Mouse (Mus musculus) layer of hippocampus, postnatal 10 days (tissue): ENCODE data around the gene Ttc16. TPM values are rescaled to one million over a fixed set of nuclear protein-coding genes. Genes with fewer than 3 reads are reported as not detected.
A peak's percentile ranks its signal among the peaks of the same experiment; 100 is the strongest.

Experiments used
- DNase-seq, 2 experiments: peaks; one replicate each; pipeline ENCODE4 v3.0.0; 2021; ENCODE audit warnings: low spot score in 2 of 2
- total RNA-seq, 2 experiments: library from RNA; stranded (reverse); gene quantifications; 2 replicates each; pipeline ENCODE4 v1.2.3; 2021

Gene Ttc16
- total RNA-seq, 2 experiments from 2014 or later: 0.71 to 0.94 TPM

DNA sequence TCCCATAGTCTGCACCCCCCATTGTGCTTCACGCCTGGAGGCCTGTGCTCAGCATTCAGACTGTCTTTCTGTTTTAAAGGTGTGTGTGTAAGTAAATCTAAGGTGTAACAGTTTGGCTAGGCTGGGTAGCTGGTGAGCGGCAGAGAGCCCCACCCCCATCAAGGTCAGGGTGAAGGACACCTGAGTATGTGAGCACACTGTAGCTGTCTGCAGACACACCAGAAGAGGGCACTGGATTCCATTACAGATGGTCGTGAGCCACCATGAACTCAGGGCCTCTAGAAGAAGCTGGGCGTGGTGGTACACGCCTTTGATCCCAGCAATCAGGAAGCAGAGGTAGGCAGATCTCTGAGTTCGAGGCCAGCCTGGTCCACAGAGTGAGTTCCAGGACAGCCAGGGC lies 6.3 kb upstream of the Ttc16 start:
- no peak for DNase-seq

DNA sequence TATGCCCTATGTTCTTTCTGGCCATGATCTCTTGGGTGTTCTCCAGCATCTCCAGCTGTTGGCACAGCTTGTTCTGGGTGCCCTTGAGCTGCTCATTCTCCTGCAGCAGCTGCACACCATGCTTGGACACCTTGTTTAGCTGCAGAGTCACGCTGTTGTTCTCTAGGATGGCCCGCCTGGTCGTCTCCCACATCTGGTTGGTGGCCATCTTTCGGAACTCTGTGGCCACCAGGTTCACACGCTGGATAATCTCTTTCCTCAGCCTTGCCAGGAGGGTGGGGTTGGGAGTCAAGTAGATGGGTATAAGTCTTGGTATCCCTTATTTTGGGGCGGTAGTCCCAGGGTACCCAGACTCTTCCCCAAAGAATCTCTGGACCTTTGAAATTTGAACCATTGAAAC lies 4.3 kb upstream of the Ttc16 start:
- DNase-seq: no peak

DNA sequence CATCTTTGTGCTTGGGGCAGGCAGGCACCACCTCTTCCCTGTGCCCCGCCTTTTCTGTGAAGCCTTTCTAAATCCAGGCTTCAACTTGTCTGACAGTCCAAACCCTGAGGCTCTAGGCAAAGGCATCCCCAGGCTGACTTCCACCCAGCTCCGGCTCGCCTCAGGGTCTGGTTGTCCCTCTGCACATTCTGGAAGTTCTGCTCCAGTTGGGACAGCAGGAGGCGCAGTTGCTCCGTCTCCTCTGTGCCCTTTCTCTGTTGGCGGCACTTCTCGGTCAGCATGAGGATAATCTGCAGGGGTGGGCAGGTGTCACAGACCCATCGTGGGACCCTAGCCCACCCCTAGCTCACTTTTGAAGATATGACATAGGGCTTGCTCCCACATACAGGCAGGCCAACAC lies 3.7 kb upstream of the Ttc16 start:
- peak; percentile 71 to 74 for DNase-seq

DNA sequence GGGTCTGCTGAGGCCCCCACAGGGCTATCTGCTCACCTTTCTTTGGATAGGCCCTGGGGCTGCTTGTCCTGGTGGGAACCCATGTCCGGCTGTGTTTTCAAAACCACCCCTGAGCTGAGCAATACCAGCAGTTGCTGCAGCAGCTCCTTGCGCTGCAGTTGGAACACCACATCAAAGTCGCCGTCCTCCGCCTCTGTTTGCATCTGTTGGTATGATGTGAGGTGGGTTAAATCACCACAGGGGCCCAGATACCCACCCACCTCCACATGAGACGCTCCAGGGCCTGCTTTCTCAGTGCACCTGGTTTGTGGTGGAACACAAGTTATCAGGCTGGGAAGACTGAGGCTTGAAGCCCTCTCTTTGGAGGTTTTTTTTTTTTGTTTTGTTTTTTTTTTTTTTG lies 2.6 kb upstream of the Ttc16 start:
- no peak for DNase-seq

DNA sequence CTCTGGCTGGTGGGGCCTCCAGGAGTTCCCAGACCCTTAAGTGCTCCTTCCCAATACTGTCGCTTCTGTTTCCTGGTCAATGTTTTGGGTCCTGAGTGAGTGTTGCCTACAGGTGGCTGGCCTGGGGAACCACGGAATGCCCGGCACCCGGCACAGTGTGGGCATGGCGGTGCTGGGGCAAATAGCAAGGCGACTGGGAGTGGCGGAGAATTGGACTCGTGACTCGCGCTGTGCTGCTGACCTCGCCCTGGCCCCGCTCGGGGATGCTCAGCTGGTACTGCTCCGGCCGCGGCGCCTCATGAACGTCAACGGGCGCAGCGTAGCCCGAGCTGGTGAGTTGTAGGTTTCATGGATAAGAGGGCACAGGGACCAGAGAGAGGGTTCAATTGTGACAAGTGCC lies 759 bp upstream of the Ttc16 start:
- DNase-seq: no peak

DNA sequence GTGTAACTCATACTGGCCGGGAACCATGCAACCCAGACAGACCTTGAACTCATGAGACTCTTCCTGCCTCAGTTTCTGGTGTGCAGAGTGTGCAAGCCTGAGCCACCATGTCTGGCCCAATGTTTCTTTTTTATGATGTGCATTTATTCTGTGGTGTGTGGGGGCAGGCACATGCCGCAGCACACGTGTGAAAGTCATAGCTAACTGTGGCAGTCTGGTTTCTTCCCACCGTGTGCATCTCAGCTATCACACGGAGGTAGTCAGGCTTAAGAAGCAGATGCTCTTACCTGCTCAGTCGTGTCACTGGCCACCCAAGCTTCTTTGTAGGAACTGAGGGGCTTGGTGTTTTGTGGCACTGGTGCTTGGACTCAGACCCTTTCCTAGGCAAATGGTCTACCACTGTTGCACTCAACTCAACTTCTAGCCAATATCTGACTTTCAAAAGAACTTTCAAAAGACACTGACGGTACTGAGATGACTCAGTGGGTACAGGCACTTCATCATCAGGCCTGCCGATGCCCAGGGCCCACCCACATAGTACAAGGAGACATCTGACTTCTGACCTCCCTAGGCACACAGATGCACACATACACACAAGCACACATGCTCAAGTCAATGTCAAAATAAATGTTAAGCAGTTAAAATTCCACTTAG lies 2.7 kb downstream of the Ttc16 start:
- DNase-seq: no peak

DNA sequence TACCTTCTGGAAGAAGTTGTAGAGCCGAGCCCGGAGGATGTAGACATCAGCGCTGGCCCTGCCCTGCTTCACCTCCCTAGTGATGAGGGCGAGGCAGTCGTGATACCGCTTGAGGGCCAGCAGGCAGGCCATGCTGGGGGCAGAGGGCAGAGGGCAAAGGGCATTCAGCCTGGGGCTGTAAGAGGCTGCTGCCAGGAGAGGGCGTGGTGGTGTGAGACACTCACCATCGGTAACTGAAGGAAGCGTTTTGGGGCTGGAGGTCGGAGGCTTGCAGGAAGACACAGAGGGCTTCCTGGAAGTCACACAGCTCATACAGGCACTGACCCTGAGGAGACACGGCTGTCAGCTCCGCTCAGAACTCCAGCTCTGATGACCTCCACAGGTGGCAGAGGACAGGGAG lies 3.5 kb downstream of the Ttc16 start:
- DNase-seq: no peak

DNA sequence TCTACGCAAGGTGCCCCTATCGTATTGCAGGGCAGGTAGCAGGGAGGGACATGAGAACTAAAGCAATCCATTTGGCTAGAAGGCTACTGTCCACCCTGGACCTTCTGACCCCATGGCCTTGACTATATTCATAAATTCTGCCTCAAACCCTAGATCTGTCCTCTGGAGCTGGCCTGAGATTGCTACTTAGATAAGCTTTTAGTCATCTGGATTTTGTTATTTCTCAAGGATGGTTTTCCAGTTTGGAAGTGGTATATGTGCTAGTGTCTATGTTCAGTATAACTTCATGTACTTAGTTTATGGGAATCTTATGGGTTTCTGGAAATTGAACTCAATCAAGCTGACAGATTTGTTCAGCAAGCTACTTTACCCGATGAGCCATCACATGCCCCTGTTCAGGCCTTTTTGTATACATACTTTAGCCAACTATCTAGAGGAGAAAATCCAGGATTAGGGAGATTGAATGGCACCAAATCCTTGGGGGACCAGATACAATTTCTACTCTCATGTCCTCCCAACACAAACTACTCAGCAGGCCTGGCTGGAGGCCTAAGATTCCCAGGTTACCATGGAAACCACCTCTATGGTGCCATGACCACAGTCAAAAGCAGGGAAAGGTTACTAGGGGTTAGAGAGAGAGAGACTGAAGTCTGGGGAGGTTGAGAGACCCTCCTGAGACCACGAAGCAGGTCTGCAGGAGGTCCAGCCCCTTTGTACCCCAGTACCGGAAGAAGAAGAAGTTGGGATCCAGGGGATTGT lies 5.9 kb downstream of the Ttc16 start:
- no peak for DNase-seq

DNA sequence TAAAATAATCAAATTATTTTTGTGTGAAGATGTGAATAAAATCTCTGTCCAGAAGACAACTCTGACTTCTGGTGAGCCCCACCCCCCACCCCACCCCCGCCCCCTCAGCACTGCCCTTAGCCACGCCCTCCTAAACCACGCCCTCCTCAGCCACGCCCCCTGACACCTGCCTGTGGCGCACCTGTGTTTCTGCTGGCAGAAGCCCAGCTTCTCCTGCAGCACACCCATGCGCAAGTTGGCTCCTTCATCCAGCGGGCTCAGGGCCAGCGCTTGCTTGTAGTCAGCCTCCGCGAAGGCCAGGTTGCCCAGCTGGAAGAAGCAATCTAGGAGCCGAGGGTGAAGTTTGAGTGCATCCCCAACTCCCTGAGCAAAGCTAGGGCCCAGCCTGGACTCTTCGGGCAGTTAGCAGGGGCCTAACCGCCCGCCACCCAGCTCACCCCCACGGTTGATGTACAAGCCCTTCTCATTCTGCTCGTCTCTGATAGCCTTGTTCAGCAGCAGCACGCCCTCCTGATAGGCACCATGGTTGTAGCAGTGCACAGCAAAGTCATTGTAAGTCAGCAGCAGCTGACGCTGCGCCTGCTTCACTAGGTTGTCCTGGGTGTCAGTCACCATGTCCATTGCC lies 6.7 kb downstream of the Ttc16 start:
- no peak for DNase-seq

DNA sequence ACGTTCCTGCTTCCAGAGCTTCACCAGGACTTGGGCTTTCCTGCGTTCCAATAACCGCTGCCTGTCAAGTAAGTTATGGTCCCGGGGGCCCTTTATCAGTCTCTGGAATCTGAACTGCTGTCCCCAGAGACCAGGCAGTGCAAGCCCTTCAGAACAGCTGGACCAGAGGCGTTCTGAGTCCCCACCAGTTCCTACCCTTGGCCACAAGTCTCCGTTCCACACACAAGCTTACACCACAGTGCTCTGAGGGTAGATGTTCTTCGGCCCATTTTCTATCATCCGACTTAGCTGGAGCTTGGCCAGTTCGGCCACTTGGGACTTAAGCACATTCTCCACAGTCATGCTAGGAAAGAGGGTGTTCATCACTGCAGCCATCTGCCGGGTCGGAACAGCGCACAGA lies 8.2 kb downstream of the Ttc16 start:
- no peak for DNase-seq

DNA sequence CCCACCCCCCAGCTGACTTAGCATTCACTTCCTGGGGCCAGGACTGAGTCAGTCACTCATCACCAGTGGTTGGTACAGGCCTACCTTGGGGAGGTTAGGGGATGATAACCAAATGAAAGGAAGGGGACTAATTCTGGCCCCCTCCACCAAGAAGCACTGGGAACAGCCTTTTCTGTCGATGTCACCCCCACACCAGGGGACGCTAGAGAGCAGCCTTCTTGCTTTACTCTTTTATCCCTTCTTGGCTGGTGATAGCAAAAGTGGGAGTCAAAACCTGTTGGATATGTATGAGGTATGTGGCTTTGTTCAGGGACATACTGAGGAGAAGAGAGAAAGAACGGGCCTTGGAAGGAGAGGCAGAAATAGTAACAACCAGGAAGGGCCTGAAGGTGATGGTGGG lies 12.1 kb downstream of the Ttc16 start:
- DNase-seq: no peak

DNA sequence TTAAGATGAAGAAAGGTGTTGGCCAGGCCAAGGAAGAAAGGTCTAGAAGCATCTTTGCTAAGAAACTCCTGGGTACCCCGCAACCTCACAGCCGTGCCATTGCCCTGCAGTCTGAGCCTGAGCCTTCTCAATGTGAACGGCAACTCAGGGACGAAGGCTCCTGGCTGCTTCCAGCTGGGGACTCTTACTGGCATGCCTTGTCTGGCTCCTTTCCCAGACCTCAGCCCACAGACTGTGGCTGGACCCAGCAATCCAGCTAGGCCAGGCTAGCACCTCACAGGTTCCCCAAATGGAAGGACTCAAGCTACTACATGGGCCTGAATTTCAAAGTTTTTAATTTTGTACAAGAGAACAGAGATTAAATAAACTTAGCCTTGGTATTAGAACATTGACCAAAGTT lies 13.6 kb downstream of the Ttc16 start:
- no peak for DNase-seq

DNA sequence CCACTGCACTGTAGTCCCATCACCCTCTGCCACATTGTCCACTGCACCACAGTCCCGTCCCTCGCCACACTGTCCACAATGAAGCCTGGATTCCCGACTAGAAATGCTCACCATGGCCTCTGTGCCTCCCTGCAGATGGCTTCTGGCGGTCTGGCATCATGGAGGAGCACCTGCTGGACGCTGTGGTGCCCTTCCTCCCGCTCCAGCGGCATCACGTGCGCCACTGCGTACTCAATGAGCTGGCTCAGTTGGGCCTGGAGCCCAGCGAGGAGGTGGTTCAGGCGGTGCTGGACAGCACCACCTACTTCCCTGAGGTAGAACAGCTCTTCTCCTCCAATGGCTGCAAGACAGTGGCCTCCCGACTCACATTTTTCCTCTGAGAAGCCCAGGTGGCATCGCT lies 14.1 kb downstream of the Ttc16 start:
- no peak for DNase-seq

DNA sequence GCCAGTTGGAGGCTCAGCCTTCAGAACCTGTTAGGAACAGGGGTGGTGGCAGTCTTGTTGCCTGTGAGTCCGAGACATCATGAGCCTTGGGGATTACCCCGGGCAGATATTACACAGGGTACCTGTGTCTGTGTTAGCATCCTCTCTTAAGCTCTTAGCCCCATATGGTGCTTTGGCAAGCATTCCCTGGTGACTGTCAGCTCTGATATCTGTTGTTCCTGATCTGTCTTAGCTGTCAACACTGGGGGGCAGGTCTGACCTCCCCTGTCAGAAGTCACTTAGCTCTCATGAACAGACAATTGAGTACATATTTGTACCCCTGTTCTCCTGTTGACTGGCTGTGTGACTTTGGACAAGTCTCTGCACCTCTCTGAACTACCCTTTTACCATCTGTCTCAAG lies 16.4 kb downstream of the Ttc16 start:
- DNase-seq: no peak

DNA sequence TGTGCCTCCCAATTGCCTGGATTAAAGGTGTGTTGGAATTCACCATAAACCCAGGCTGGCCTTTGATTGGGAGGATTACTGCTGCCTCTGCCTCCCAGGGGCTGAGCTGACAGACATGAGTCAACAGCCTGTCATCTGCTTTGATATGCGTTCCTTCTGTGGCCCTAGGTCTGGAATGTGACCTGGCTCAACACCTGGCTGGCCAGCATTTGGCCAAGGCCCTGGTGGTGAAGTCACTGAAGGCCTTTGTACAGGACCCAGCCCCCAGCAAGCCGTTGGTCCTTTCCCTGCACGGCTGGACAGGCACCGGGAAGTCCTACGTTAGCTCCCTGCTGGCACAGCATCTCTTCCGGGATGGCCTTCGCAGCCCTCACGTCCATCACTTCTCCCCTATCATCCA lies 16.9 kb downstream of the Ttc16 start:
- no peak for DNase-seq

DNA sequence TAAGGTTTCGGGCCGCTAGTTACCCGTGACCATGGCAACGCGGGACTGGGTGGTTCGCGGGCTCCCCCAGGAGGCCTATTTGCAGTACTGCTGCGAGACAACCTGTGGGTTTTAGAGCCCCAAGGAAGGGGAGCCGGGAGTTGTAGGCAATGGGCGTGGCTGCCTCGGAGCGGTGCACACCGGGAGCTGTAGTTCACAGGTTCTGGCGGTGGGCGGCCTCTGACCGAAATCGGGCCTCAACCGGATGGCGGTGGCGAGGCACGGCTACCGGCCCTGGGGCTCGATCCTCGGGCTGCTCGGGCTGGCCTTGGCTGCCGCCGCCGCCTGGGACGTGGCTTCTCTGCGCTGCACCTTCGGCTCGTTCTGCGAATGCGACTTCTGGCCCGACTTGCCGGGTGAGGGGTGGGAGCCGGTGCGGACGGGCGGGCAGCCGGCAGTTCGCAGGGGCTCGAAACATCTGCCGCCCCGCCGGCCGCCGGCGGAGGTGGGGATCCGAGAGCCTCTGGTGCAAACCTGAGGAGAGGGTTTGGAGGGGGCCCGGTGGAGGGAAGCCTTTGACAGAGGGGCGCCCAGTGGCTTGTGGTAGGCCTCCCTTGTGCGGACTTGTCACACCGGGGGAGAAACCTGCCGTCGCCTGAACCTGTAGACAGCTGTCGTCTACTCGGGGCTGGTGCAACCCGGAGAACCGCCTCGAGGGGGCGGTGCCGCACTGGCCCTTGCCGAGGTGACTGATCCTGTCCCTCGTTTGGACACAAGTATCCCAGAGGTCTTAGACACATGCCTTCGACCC lies 18.2 kb downstream of the Ttc16 start, which contains the start of gene Tor2a:
Gene Tor2a (plus strand): TSS at position 179 of the 790 bp plus-strand sequence.
- DNase-seq: peak; percentile 97

DNA sequence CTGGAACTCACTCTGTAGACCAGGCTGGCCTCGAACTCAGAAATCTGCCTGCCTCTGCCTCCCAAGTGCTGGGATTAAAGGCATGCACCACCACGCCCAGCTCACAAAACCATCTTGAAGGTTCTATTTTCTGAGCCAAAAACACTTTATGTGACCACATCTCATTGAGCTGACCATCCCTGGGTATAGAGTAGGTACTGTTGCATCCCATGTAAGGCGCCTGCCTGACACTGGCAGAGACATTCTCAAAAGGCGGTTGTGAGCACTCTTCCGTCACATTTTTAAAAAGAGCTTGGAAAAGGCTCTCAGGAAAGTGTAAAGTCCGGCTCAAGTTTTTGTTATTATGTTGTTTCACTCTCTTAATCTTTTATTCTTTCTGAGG lies 18.8 kb downstream of the Ttc16 start:
- DNase-seq: no peak

DNA sequence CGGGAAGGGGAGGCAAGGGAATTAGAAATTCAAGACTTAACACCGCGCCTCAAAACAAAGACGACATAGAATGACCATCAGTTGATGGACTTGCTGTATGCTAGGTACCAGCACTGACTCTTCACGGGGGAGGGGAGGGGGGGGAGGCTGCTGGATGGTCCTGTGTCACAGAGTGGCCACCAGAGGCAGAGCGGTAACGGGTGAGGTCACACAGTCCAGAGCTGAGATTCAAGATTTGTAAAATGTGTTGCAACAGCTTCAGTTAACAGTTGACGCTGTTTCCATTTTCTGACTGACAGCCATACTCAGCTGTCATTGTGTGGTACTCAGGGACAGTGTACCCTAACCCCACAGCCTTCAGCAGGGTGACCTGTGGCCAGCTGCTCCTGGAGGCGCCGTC lies 23.3 kb downstream of the Ttc16 start:
- no peak for DNase-seq

DNA sequence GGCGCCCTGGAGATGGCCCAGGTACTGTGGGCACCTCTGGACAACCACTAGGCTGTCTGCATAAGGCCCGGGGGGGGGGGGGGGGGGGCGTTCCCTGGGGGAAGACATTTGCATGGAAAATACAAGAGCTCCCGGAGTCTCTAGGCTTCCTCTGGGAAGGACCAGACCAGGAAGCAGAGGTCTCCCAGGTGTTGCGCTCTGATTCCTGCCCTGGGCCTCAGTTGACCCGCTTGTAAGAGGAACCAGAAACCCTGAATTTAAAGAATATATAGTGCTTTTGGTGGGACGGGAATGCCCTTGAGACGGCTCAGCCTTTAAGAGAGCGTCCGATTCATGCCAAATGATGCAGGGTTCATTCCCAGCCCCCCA lies 23.8 kb downstream of the Ttc16 start:
- DNase-seq: no peak

DNA sequence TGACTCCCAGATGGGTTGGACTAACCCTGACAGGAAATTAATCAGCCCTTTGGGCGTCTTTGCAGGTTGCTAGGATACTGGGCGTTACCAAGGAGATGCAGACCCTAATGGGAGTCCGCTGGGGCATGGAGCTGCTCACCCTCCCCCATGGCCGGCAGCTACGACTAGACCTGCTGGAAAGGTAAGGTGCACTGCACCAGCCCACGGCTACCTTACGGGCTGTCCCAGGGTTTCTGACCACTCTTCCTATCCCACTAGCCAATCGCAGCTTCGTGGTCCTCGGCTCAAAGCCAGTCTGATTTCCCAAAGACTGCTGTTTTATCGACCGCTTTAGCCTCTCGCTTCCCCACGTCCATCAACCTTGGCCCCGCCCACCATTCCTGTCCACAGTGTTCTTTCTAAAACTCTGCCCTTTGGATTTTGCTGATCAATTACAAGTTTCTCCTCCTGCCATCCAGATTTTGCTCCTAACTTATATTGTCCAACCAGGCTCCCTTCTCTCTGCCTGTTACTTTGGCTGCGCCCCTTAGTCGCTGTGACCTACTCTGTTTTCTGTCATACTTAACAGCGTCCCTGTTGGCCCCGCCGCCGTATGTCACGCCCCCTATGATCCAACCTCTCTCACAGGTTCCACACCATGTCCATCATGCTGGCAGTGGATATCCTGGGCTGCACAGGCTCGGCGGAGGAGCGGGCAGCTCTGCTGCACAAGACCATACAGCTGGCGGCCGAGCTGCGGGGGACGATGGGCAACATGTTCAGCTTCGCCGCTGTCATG lies 24.4 kb downstream of the Ttc16 start:
- DNase-seq: no peak

DNA sequence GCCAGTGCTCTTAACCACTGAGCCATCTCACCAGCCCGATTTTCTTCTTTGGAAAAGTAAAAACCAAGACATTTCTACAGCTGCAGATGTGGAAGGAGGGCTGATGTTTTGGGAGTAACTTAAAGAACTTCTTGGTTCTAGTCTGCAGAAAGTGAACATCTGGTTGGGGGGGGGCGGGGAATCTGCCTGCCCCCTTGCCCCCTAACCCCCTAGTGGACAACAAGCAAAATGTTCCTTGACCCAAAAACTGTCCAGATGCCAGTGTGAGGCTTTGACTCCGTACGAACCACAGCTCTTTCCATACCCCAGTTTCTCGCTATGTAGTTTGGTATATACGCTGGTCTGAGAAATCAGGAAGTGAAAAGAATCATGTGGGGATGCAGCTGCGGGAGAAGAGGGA lies 25.2 kb downstream of the Ttc16 start:
- no peak for DNase-seq
